Comparison of ENCODE assay signal across 35 mouse cellular contexts in genomic region chr17:35601736-35602354, GRCm38 (mm10). TPM values are rescaled to one million over a fixed set of nuclear protein-coding genes. Genes with fewer than 3 reads are reported as not detected.
DNase-seq lines count a peak whose midpoint lies in the region; ATAC-seq and TF ChIP-seq lines count a peak whose summit lies in the region.
"Had no signal": no experiment of that assay in that cellular context is flagged by ENCODE, and none has a peak within 500 bp of the region (broad histone marks: within the 10 kb centered on the region; RNA-seq: fewer than 3 reads in every experiment).

No protein-coding gene starts in this region.

- no peak overlapping the region for H3K27ac ChIP-seq in kidney, embryonic 16.5 days (ENCODE audit: low read length)
- no peak overlapping the region for H3K27ac ChIP-seq in embryonic facial prominence, embryonic 14.5 days (replicated peaks; ENCODE audit: low read depth, low read length)
- no peak overlapping the region for H3K27ac ChIP-seq in intestine, postnatal 0 days (ENCODE audit: low read depth, low read length)
- H3K27ac ChIP-seq: forebrain, embryonic 13.5 days; heart, adult 2 months; heart, embryonic 15.5 days; hindbrain, embryonic 15.5 days; left cerebral cortex, adult 2 months; limb, embryonic 15.5 days; liver, embryonic 14.5 days; midbrain, embryonic 15.5 days; neural tube, embryonic 12.5 days had no signal

- peaks cover 4% of the 10 kb centered on the region; the same call in 1 of the 2 replicates for H3K9me3 ChIP-seq in kidney, embryonic 16.5 days (ENCODE audit: low read length)
- H3K9me3 ChIP-seq in embryonic facial prominence, embryonic 14.5 days (ENCODE audit: control insufficient read depth, low read length) = no peaks in the 10 kb centered on the region
- H3K9me3 ChIP-seq in intestine, postnatal 0 days (ENCODE audit: control insufficient read depth) = no peaks in the 10 kb centered on the region
- H3K9me3 ChIP-seq: forebrain, embryonic 13.5 days; heart, embryonic 15.5 days; hindbrain, embryonic 15.5 days; limb, embryonic 15.5 days; midbrain, embryonic 15.5 days had no signal

- no peaks in the 10 kb centered on the region for H3K36me3 ChIP-seq in kidney, embryonic 16.5 days (ENCODE audit: insufficient read depth, low read length)
- H3K36me3 ChIP-seq in C2C12 (ENCODE audit: control insufficient read depth, insufficient read depth) = no peaks in the 10 kb centered on the region
- no peaks in the 10 kb centered on the region for H3K36me3 ChIP-seq in embryonic facial prominence, embryonic 14.5 days (ENCODE audit: control insufficient read depth, insufficient read depth, low read length)
- no peaks in the 10 kb centered on the region for H3K36me3 ChIP-seq in intestine, postnatal 0 days (ENCODE audit: control insufficient read depth, insufficient read depth)
- H3K36me3 ChIP-seq: heart, embryonic 15.5 days; hindbrain, embryonic 15.5 days; limb, embryonic 15.5 days; midbrain, embryonic 15.5 days; neural tube, embryonic 12.5 days had no signal

- 37% methylated on average over 8 of the region's 8 CpGs for WGBS in kidney, embryonic 16.5 days
- 39% methylated on average over 7 of the region's 8 CpGs for WGBS in embryonic facial prominence, embryonic 14.5 days
- 31% methylated on average over 8 of the region's 8 CpGs for WGBS in intestine, postnatal 0 days

- DNase-seq in kidney, postnatal 25 days = no peak
- peak; percentile 48 for DNase-seq in embryonic facial prominence, embryonic 14.5 days (ENCODE audit: low spot score)
- no peak for DNase-seq in left cerebral cortex, postnatal 36 days (ENCODE audit: low spot score in 2 of 2)
- DNase-seq in embryo, embryonic 10.5 days (ENCODE audit: low spot score) = no peak
- DNase-seq: adrenal gland, postnatal 25 days; B cell, adult 2 months; cerebellum, adult 8-10 months; cerebellum, postnatal 36 days; gastrocnemius, postnatal 36 days; heart, adult 2 months; kidney, adult 2 months; layer of hippocampus, adult 9-11 months; left cerebral cortex, postnatal 4 days; lung, embryonic 14.5 days; right cerebral cortex, postnatal 14 days had no signal

- no peak overlapping the region for H3K4me3 ChIP-seq in kidney, embryonic 16.5 days (ENCODE audit: low read length)
- H3K4me3 ChIP-seq in C2C12 (ENCODE audit: insufficient read depth, poor library complexity, severe bottlenecking) = no peak overlapping the region
- H3K4me3 ChIP-seq in embryonic facial prominence, embryonic 14.5 days (ENCODE audit: low read depth, low read length) = no peak overlapping the region
- no peak overlapping the region for H3K4me3 ChIP-seq in intestine, postnatal 0 days (ENCODE audit: low read depth, low read length)
- H3K4me3 ChIP-seq: erythroblast, embryonic 14.5 days; forebrain, embryonic 13.5 days; heart, adult 2 months; heart, embryonic 15.5 days; hindbrain, embryonic 15.5 days; left cerebral cortex, adult 2 months; limb, embryonic 15.5 days; megakaryocyte, embryonic 14.5 days; midbrain, embryonic 15.5 days; neural tube, embryonic 12.5 days had no signal

- H3K4me2 ChIP-seq in kidney, embryonic 16.5 days (replicated peaks; ENCODE audit: low read depth, low read length) = no peak overlapping the region
- no peak overlapping the region for H3K4me2 ChIP-seq in embryonic facial prominence, embryonic 14.5 days (ENCODE audit: low read depth, low read length)
- H3K4me2 ChIP-seq in intestine, postnatal 0 days (replicated peaks; ENCODE audit: low read depth) = peak overlapping the region; percentile 13; the same call in 1 of the 2 replicates
- H3K4me2 ChIP-seq: forebrain, embryonic 13.5 days; heart, embryonic 15.5 days; hindbrain, embryonic 15.5 days; limb, embryonic 15.5 days; lung, embryonic 14.5 days; midbrain, embryonic 15.5 days; neural tube, embryonic 12.5 days had no signal

- no peak for TF ChIP-seq CTCF in C2C12 (IDR thresholded peaks at IDR 0.05; ENCODE audit: control insufficient read depth, insufficient read depth, insufficient read length)
- no peak for TF ChIP-seq CTCF in intestine, postnatal 0 days (IDR thresholded peaks at IDR 0.05; ENCODE audit: low read depth)

- H3K27me3 ChIP-seq in kidney, embryonic 16.5 days (ENCODE audit: insufficient read depth, low read length) = no peaks in the 10 kb centered on the region
- H3K27me3 ChIP-seq in C2C12 (ENCODE audit: control insufficient read depth, insufficient read depth, insufficient read length) = no peaks in the 10 kb centered on the region
- no peaks in the 10 kb centered on the region for H3K27me3 ChIP-seq in embryonic facial prominence, embryonic 14.5 days (replicated peaks; ENCODE audit: control insufficient read depth, insufficient read depth, low read length)
- H3K27me3 ChIP-seq in intestine, postnatal 0 days (replicated peaks; ENCODE audit: control insufficient read depth, insufficient read depth, low read length) = no peaks in the 10 kb centered on the region
- H3K27me3 ChIP-seq: forebrain, embryonic 13.5 days; hindbrain, embryonic 15.5 days; limb, embryonic 15.5 days; midbrain, embryonic 15.5 days; neural tube, embryonic 12.5 days had no signal

- H3ac ChIP-seq in C2C12 (ENCODE audit: control insufficient read depth, insufficient read length, low read depth) = no peak overlapping the region

- no peaks in the 10 kb centered on the region for H3K4me1 ChIP-seq in kidney, embryonic 16.5 days (ENCODE audit: insufficient read depth, low read length)
- no peaks in the 10 kb centered on the region for H3K4me1 ChIP-seq in embryonic facial prominence, embryonic 14.5 days (ENCODE audit: control insufficient read depth, insufficient read depth, low read length)
- H3K4me1 ChIP-seq in intestine, postnatal 0 days (replicated peaks; ENCODE audit: control insufficient read depth, insufficient read depth, low read length) = no peaks in the 10 kb centered on the region
- H3K4me1 ChIP-seq: forebrain, embryonic 13.5 days; heart, embryonic 15.5 days; hindbrain, embryonic 15.5 days; megakaryocyte, embryonic 14.5 days; midbrain, embryonic 15.5 days; neural tube, embryonic 12.5 days had no signal

- H3K79me2 ChIP-seq in C2C12 (ENCODE audit: control insufficient read depth, insufficient read depth) = no peaks in the 10 kb centered on the region

- ATAC-seq in kidney, embryonic 16.5 days (ENCODE audit: low FRiP score, low TSS enrichment) = 0 out of 2 replicates have a peak, but pooled peaks have one; percentile 35
- peak; percentile 33; the same call in 1 of the 2 replicates for ATAC-seq in embryonic facial prominence, embryonic 14.5 days (ENCODE audit: low read depth)
- ATAC-seq in intestine, postnatal 0 days = no peak
- no peak for ATAC-seq in megakaryocyte, adult 5-6 weeks (ENCODE audit: poor library complexity, severe bottlenecking)
- ATAC-seq: forebrain, embryonic 13.5 days; midbrain, embryonic 15.5 days had no signal

- no peaks in the 10 kb centered on the region for H3K79me3 ChIP-seq in C2C12 (ENCODE audit: low read depth)

- intact Hi-C loops in left cerebral cortex, postnatal 36 days (cut with DNase I) = no loop called here

- H3K9ac ChIP-seq in kidney, embryonic 16.5 days (replicated peaks; ENCODE audit: low read length) = no peak overlapping the region
- H3K9ac ChIP-seq in embryonic facial prominence, embryonic 14.5 days (ENCODE audit: low read depth, low read length) = no peak overlapping the region
- H3K9ac ChIP-seq in intestine, postnatal 0 days (ENCODE audit: low read depth, low read length) = no peak overlapping the region
- H3K9ac ChIP-seq: forebrain, embryonic 13.5 days; heart, embryonic 15.5 days; hindbrain, embryonic 15.5 days; limb, embryonic 15.5 days; liver, embryonic 14.5 days; lung, embryonic 14.5 days; midbrain, embryonic 15.5 days; neural tube, embryonic 12.5 days had no signal

RNA-seq across cellular contexts. Expression of gene Sfta2, which starts 0.5 kb away (rescaled TPM):
- 1.8 and 7.3 TPM in 2 replicates for polyA plus RNA-seq in kidney, embryonic 16.5 days (2015; fragmentation: Nextera tagmentation; extraction: Ambion mirVana)
- polyA plus RNA-seq in C2C12 (2012; fragmentation: generic; extraction: Trizol) = not detected
- polyA plus RNA-seq in embryonic facial prominence, embryonic 14.5 days (2014; fragmentation: Nextera tagmentation; extraction: Ambion mirVana) = 0.28 TPM in 1 of 2 replicates, not detected in the other
- polyA plus RNA-seq in intestine, postnatal 0 days (2015; fragmentation: Nextera tagmentation; extraction: Ambion mirVana) = 0.99 and 1.0 TPM in 2 replicates
- not detected for total RNA-seq in left cerebral cortex, postnatal 36 days (2021)
- not detected in 2 replicates for total RNA-seq in megakaryocyte, adult 5-6 weeks (2015)
- total RNA-seq in megakaryocyte, adult 5-6 weeks (2017) = not detected in 2 replicates
- total RNA-seq: adrenal gland, postnatal 25 days; gastrocnemius, adult 18-20 months; gastrocnemius, postnatal 36 days; heart, adult 2 months; hematopoietic stem cell, adult 5-6 weeks; left cerebral cortex, adult 2 months; left cerebral cortex, postnatal 4 days had no signal
- polyA plus RNA-seq: erythroblast, embryonic 14.5 days; forebrain, embryonic 13.5 days; large intestine, adult 2 months; limb, embryonic 15.5 days; liver, embryonic 14.5 days; midbrain, embryonic 15.5 days; neural tube, embryonic 12.5 days; spleen, adult 2 months; urinary bladder, adult 2 months had no signal

RNA-seq across cellular contexts. Expression of gene Gm9573, which starts 24.6 kb away (rescaled TPM):
- polyA plus RNA-seq in kidney, embryonic 16.5 days (2015; fragmentation: Nextera tagmentation; extraction: Ambion mirVana) = not detected in 2 replicates
- not detected for polyA plus RNA-seq in C2C12 (2012; fragmentation: generic; extraction: Trizol)
- polyA plus RNA-seq in embryonic facial prominence, embryonic 14.5 days (2014; fragmentation: Nextera tagmentation; extraction: Ambion mirVana) = 0.04 TPM in 1 of 2 replicates, not detected in the other
- polyA plus RNA-seq in intestine, postnatal 0 days (2015; fragmentation: Nextera tagmentation; extraction: Ambion mirVana) = not detected in 2 replicates
- total RNA-seq in left cerebral cortex, postnatal 36 days (2021) = not detected
- total RNA-seq in megakaryocyte, adult 5-6 weeks (2015) = not detected in 2 replicates
- not detected in 2 replicates for total RNA-seq in megakaryocyte, adult 5-6 weeks (2017)
- total RNA-seq: adrenal gland, postnatal 25 days; gastrocnemius, adult 18-20 months; gastrocnemius, postnatal 36 days; heart, adult 2 months; hematopoietic stem cell, adult 5-6 weeks; left cerebral cortex, adult 2 months; left cerebral cortex, postnatal 4 days had no signal
- polyA plus RNA-seq: brain, embryonic 14.5 days; erythroblast, embryonic 14.5 days; forebrain, embryonic 13.5 days; heart, adult 2 months; heart, embryonic 15.5 days; hindbrain, embryonic 15.5 days; kidney, adult 2 months; large intestine, adult 2 months; liver, embryonic 14.5 days; lung, embryonic 14.5 days; midbrain, embryonic 15.5 days; neural tube, embryonic 12.5 days; spleen, adult 2 months; urinary bladder, adult 2 months had no signal

RNA-seq across cellular contexts. Expression of gene 2300002M23Rik, which starts 34.6 kb away (rescaled TPM):
- not detected in 2 replicates for polyA plus RNA-seq in kidney, embryonic 16.5 days (2015; fragmentation: Nextera tagmentation; extraction: Ambion mirVana)
- polyA plus RNA-seq in C2C12 (2012; fragmentation: generic; extraction: Trizol) = not detected
- 0.47 and 1.3 TPM in 2 replicates for polyA plus RNA-seq in embryonic facial prominence, embryonic 14.5 days (2014; fragmentation: Nextera tagmentation; extraction: Ambion mirVana)
- not detected in 2 replicates for polyA plus RNA-seq in intestine, postnatal 0 days (2015; fragmentation: Nextera tagmentation; extraction: Ambion mirVana)
- not detected for total RNA-seq in left cerebral cortex, postnatal 36 days (2021)
- not detected in 2 replicates for total RNA-seq in megakaryocyte, adult 5-6 weeks (2015)
- not detected in 2 replicates for total RNA-seq in megakaryocyte, adult 5-6 weeks (2017)
- total RNA-seq: adrenal gland, postnatal 25 days; gastrocnemius, adult 18-20 months; gastrocnemius, postnatal 36 days; heart, adult 2 months; hematopoietic stem cell, adult 5-6 weeks; left cerebral cortex, adult 2 months; left cerebral cortex, postnatal 4 days had no signal
- polyA plus RNA-seq: brain, embryonic 14.5 days; erythroblast, embryonic 14.5 days; forebrain, embryonic 13.5 days; heart, adult 2 months; heart, embryonic 15.5 days; hindbrain, embryonic 15.5 days; large intestine, adult 2 months; liver, embryonic 14.5 days; lung, embryonic 14.5 days; midbrain, embryonic 15.5 days; neural tube, embryonic 12.5 days; spleen, adult 2 months; urinary bladder, adult 2 months had no signal

RNA-seq across cellular contexts. Expression of gene Mucl3, which starts 41.6 kb away (rescaled TPM):
- polyA plus RNA-seq in kidney, embryonic 16.5 days (2015; fragmentation: Nextera tagmentation; extraction: Ambion mirVana) = 0.17 and 0.23 TPM in 2 replicates
- 0.05 TPM for polyA plus RNA-seq in C2C12 (2012; fragmentation: generic; extraction: Trizol)
- polyA plus RNA-seq in embryonic facial prominence, embryonic 14.5 days (2014; fragmentation: Nextera tagmentation; extraction: Ambion mirVana) = 0.08 TPM in 2 replicates
- 2.8 and 16.7 TPM in 2 replicates for polyA plus RNA-seq in intestine, postnatal 0 days (2015; fragmentation: Nextera tagmentation; extraction: Ambion mirVana)
- not detected for total RNA-seq in left cerebral cortex, postnatal 36 days (2021)
- not detected in 2 replicates for total RNA-seq in megakaryocyte, adult 5-6 weeks (2015)
- not detected in 2 replicates for total RNA-seq in megakaryocyte, adult 5-6 weeks (2017)
- total RNA-seq: adrenal gland, postnatal 25 days; gastrocnemius, adult 18-20 months; gastrocnemius, postnatal 36 days; heart, adult 2 months; hematopoietic stem cell, adult 5-6 weeks; left cerebral cortex, adult 2 months; left cerebral cortex, postnatal 4 days had no signal
- polyA plus RNA-seq: erythroblast, embryonic 14.5 days; forebrain, embryonic 13.5 days; heart, adult 2 months; kidney, adult 2 months; liver, embryonic 14.5 days; midbrain, embryonic 15.5 days; neural tube, embryonic 12.5 days; spleen, adult 2 months had no signal

RNA-seq across cellular contexts. Expression of gene Cdsn, which starts 49.9 kb away (rescaled TPM):
- 0.20 TPM in 1 of 2 replicates, not detected in the other for polyA plus RNA-seq in kidney, embryonic 16.5 days (2015; fragmentation: Nextera tagmentation; extraction: Ambion mirVana)
- polyA plus RNA-seq in C2C12 (2012; fragmentation: generic; extraction: Trizol) = 2.0 TPM
- polyA plus RNA-seq in embryonic facial prominence, embryonic 14.5 days (2014; fragmentation: Nextera tagmentation; extraction: Ambion mirVana) = 0.97 and 1.3 TPM in 2 replicates
- 0.22 and 0.40 TPM in 2 replicates for polyA plus RNA-seq in intestine, postnatal 0 days (2015; fragmentation: Nextera tagmentation; extraction: Ambion mirVana)
- 1 to 10 TPM; 1.4 to 1.6 TPM for total RNA-seq in left cerebral cortex, postnatal 36 days (2021)
- not detected in 2 replicates for total RNA-seq in megakaryocyte, adult 5-6 weeks (2015)
- total RNA-seq in megakaryocyte, adult 5-6 weeks (2017) = not detected in 2 replicates
- total RNA-seq: gastrocnemius, postnatal 36 days; hematopoietic stem cell, adult 5-6 weeks had no signal
- polyA plus RNA-seq: erythroblast, embryonic 14.5 days; forebrain, embryonic 13.5 days; liver, embryonic 14.5 days; neural tube, embryonic 12.5 days had no signal

Comparison
In these comparisons a context has a peak if more than half of its experiments do, and no peak if none do; other contexts are left out.
1. ATAC-seq: peak in kidney, embryonic 16.5 days (single experiment) and embryonic facial prominence, embryonic 14.5 days (single experiment); none in intestine, postnatal 0 days (single experiment) and megakaryocyte, adult 5-6 weeks (single experiment).